Mouse (Mus musculus): ENCODE data around the gene Gpr152. TPM values are rescaled to one million over a fixed set of nuclear protein-coding genes. Genes with fewer than 3 reads are reported as not detected.

Gpr152 gene
- total RNA-seq, 2 experiments from 2014 or later, result not detected

Other genes with a start within 250 kb of the Gpr152 start
- gene Tcirg1, start 232.7 kb upstream of the Gpr152 start, total RNA-seq (2021), result 10 to 100 TPM; 13.6 to 31.1 TPM
- 100 to 1,000 TPM; 181 to 205 TPM for gene Ndufs8, start 227.0 kb upstream of the Gpr152 start, total RNA-seq (2021)
- 1 to 10 TPM; 4.2 to 5.7 TPM for gene Aldh3b1, start 210.0 kb upstream of the Gpr152 start, total RNA-seq (2021)
- 10 to 100 TPM; 19.6 to 20.1 TPM for gene Unc93b1, start 204.6 kb upstream of the Gpr152 start, total RNA-seq (2021)
- not detected for gene Aldh3b3, start 181.1 kb upstream of the Gpr152 start, total RNA-seq (2021)
- 1 to 10 TPM in 1 of 2 experiments, under 1 TPM in 1; 0.63 to 1.0 TPM for gene Aldh3b2, start 167.5 kb upstream of the Gpr152 start, total RNA-seq (2021)
- gene Acy3, start 153.2 kb upstream of the Gpr152 start, total RNA-seq (2021), result 1 to 10 TPM; 4.8 to 5.3 TPM
- not detected for gene Tbx10, start 147.0 kb upstream of the Gpr152 start, total RNA-seq (2021)
- 10 to 100 TPM; 18.3 to 20.2 TPM for gene Nudt8, start 139.2 kb upstream of the Gpr152 start, total RNA-seq (2021)
- under 1 TPM; 0.23 to 0.47 TPM for gene Gm49405, start 139.2 kb upstream of the Gpr152 start, total RNA-seq (2021)
- gene Doc2g, start 136.5 kb upstream of the Gpr152 start, total RNA-seq (2021), result 1 to 10 TPM in 1 of 2 experiments, under 1 TPM in 1; 0.66 to 1.2 TPM
- gene Ndufv1, start 127.0 kb upstream of the Gpr152 start, total RNA-seq (2021), result 100 to 1,000 TPM; 297 to 355 TPM
- gene Gstp1, start 101.8 kb upstream of the Gpr152 start, total RNA-seq (2021), result 100 to 1,000 TPM; 220 to 231 TPM
- 10 to 100 TPM; 61.6 to 63.6 TPM for gene Gstp2, start 93.8 kb upstream of the Gpr152 start, total RNA-seq (2021)
- under 1 TPM in 1 of 2 experiments, not detected in 1; 0.79 TPM for gene Gstp3, start 80.2 kb upstream of the Gpr152 start, total RNA-seq (2021)
- not detected for gene Cabp2, start 58.2 kb upstream of the Gpr152 start, total RNA-seq (2021)
- 10 to 100 TPM; 18.1 to 18.2 TPM for gene Cdk2ap2, start 42.6 kb upstream of the Gpr152 start, total RNA-seq (2021)
- 1 to 10 TPM; 4.2 to 5.5 TPM for gene Pitpnm1, start 39.8 kb upstream of the Gpr152 start, total RNA-seq (2021)
- 10 to 100 TPM; 46.5 to 47.1 TPM for gene Aip, start 13.9 kb upstream of the Gpr152 start, total RNA-seq (2021)
- gene Cabp4, start 4.2 kb downstream of the Gpr152 start, total RNA-seq (2021), result not detected
- 10 to 100 TPM; 41.1 to 48.6 TPM for gene Coro1b, start 8.8 kb downstream of the Gpr152 start, total RNA-seq (2021)
- 1 to 10 TPM in 1 of 2 experiments, under 1 TPM in 1; 0.49 to 2.0 TPM for gene Ptprcap, start 13.8 kb downstream of the Gpr152 start, total RNA-seq (2021)
- 10 to 100 TPM; 25.3 to 30.9 TPM for gene Rps6kb2, start 23.6 kb downstream of the Gpr152 start, total RNA-seq (2021)
- 10 to 100 TPM; 33.1 to 47.1 TPM for gene Carns1, start 35.7 kb downstream of the Gpr152 start, total RNA-seq (2021)
- gene Tbc1d10c, start 51.5 kb downstream of the Gpr152 start, total RNA-seq (2021), result 1 to 10 TPM; 3.2 to 3.8 TPM
- gene Ppp1ca, start 52.3 kb downstream of the Gpr152 start, total RNA-seq (2021), result 100 to 1,000 TPM; 339 to 348 TPM
- 1 to 10 TPM; 4.1 to 6.0 TPM for gene Rad9a, start 61.9 kb downstream of the Gpr152 start, total RNA-seq (2021)
- 1 to 10 TPM in 1 of 2 experiments, under 1 TPM in 1; 0.47 to 2.2 TPM for gene Clcf1, start 74.5 kb downstream of the Gpr152 start, total RNA-seq (2021)
- not detected for gene AC109138.7, start 74.6 kb downstream of the Gpr152 start, total RNA-seq (2021)
- 10 to 100 TPM; 26.1 to 31.9 TPM for gene Pold4, start 92.1 kb downstream of the Gpr152 start, total RNA-seq (2021)
- gene Ssh3, start 129.4 kb downstream of the Gpr152 start, total RNA-seq (2021), result 1 to 10 TPM; 4.9 to 6.3 TPM
- gene Ankrd13d, start 143.3 kb downstream of the Gpr152 start, total RNA-seq (2021), result 1 to 10 TPM; 1.2 to 1.3 TPM
- 10 to 100 TPM; 28.1 to 41.2 TPM for gene Grk2, start 166.4 kb downstream of the Gpr152 start, total RNA-seq (2021)